Mouse (Mus musculus) heart, embryonic 11.5 days (tissue): Measurements from ENCODE around the gene Uhrf1. TPM values are rescaled to one million over a fixed set of nuclear protein-coding genes. Genes with fewer than 3 reads are reported as not detected.

ENCODE experiments used
- ATAC-seq: fragments of 200-750 bp; cut with Nextera tagmentation; replicated peaks from 2 replicates; pipeline ENCODE4 v1.8.0; 2017; ENCODE audit warnings: moderate library complexity; ENCODE audit not compliant: insufficient number of reproducible peaks, low FRiP score, low TSS enrichment
- H3K27ac ChIP-seq: fragments of 300-500 bp; sonication (generic); 2 replicates; pipeline ENCODE4 v1.5.1; 2014; ENCODE audit warnings: mild to moderate bottlenecking, low read depth, low read length
- H3K27me3 ChIP-seq: fragments of 300-500 bp; sonication (generic); 2 replicates; pipeline ENCODE4 v1.6.1; 2014; ENCODE audit warnings: mild to moderate bottlenecking, low read length, mixed read lengths; ENCODE audit not compliant: control insufficient read depth, insufficient read depth
- H3K36me3 ChIP-seq: fragments of 300-500 bp; sonication (generic); 2 replicates; pipeline ENCODE4 v1.6.1; 2014; ENCODE audit warnings: mild to moderate bottlenecking, low read length, moderate library complexity, mixed read lengths; ENCODE audit not compliant: control insufficient read depth, insufficient read depth
- H3K4me1 ChIP-seq: fragments of 300-500 bp; sonication (generic); 2 replicates; pipeline ENCODE4 v1.6.1; 2014; ENCODE audit warnings: low read length; ENCODE audit not compliant: control insufficient read depth, insufficient read depth
- H3K4me2 ChIP-seq: fragments of 300-500 bp; sonication (generic); 2 replicates; pipeline ENCODE4 v1.6.1; 2014; ENCODE audit warnings: mild to moderate bottlenecking, moderate library complexity
- H3K4me3 ChIP-seq: fragments of 300-500 bp; sonication (generic); 2 replicates; pipeline ENCODE4 v1.5.1; 2014; ENCODE audit warnings: low read depth, low read length
- H3K9ac ChIP-seq: fragments of 300-500 bp; sonication (generic); 2 replicates; pipeline ENCODE4 v1.6.1; 2014; ENCODE audit warnings: mild to moderate bottlenecking, low read depth, low read length, moderate library complexity
- H3K9me3 ChIP-seq: fragments of 300-500 bp; sonication (generic); replicated peaks from 2 replicates; pipeline ENCODE4 v1.6.1; 2016; ENCODE audit warnings: low read length; ENCODE audit not compliant: control insufficient read depth
- WGBS: fragments of 180-500 bp; shearing (Covaris S2); extraction: QIAGEN DNeasy Blood & Tissue Kit; methylation state at CpG from one replicate; pipeline ENCODE4 v1.1.7; 2014; ENCODE audit not compliant: insufficient replicate concordance; 5-methylcytosine and 5-hydroxymethylcytosine counted together
- polyA plus RNA-seq: library from polyadenylated mRNA; unstranded; fragments of >200 nt; fragmentation: Nextera tagmentation; extraction: Ambion mirVana; gene quantifications from 2 replicates; pipeline ENCODE4 v1.2.1, GENCODE M21; 2014

The Uhrf1 gene
- polyA plus RNA-seq, 1 experiment from 2014 or later: 53.0 TPM

DNA sequence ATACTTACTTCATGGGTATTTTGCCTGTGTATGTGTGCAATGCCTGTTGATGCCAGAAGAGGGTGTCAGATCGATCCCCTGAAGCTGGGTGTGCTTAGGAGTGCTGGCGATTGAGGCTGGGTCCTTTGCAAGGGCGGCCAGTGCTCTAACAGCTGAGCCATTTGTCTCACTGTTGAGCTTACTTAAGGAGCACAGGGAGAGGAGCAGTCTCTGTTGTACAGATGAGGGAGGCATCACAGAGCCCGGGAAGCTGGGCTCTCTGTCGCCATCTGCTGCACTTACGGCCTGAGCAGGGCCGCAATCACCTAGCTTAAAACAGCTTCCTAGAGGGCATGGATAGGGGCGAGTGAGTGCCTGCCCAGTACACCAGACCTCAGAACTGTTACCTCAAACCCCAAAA is 29.9 kb downstream of the Uhrf1 start:
- Histone ChIP-seq H3K9ac (no peak overlapping the region), H3K4me2 (no peak overlapping the region), H3K27ac (no peak overlapping the region), H3K9me3 (no peaks in the 10 kb centered on the region), H3K36me3 (no peaks in the 10 kb centered on the region), H3K27me3 (no peaks in the 10 kb centered on the region), H3K4me1 (peaks cover 32% of the 10 kb centered on the region), H3K4me3 (no peak overlapping the region)
- WGBS: 39% methylated on average over 8 of the region's 8 CpGs
- no peak for ATAC-seq

DNA sequence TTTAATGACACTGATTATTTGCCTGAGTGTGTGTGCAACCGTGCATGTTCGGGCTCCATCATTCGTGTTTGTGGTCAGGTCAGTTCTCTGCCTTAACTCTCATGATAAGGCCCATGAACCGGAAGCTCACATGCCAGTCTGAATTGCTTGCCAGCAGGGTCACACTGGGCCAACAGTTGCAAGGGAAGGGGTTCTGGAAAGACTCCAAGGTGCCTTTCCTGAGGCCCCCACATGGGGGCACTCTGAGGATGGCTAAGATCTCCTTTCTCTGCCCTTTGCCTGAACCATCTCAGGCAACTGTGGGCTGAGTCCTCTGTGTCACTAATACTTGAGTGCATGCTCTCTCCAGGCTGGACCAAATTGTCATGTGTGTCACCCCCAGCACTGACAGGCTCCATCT is 34.1 kb downstream of the Uhrf1 start:
- H3K4me1 ChIP-seq: peaks cover 34% of the 10 kb centered on the region
- H3K9me3 ChIP-seq: no peaks in the 10 kb centered on the region
- no peak for ATAC-seq
- H3K4me3 ChIP-seq: no peak overlapping the region
- 43% methylated on average over 4 of the region's 4 CpGs for WGBS
- no peaks in the 10 kb centered on the region for H3K27me3 ChIP-seq
- no peak overlapping the region for H3K9ac ChIP-seq
- no peak overlapping the region for H3K27ac ChIP-seq
- H3K36me3 ChIP-seq: no peaks in the 10 kb centered on the region
- no peak overlapping the region for H3K4me2 ChIP-seq

DNA sequence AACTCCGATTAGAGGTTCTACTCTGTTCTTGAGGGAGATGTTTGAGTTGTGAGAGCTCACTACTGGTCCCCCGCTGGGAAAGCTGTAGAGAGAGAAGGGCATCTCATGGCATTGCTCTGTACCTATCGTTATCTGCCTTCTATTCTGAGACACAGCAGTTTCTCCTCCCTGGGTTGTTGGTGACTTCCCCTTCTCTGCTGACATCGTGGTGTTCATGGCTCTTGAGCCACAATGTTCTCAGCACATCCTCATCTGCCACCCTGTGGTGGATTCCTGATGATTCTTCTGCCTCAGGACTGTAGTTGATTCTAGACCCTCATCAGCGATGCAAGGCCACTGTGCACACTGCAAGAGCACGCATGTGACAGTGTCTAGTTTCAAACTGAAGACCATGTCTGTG is 34.7 kb downstream of the Uhrf1 start:
- no peak overlapping the region for H3K4me2 ChIP-seq
- H3K27ac ChIP-seq: no peak overlapping the region
- peaks cover 34% of the 10 kb centered on the region for H3K4me1 ChIP-seq
- H3K9ac ChIP-seq: no peak overlapping the region
- ATAC-seq: no peak
- H3K27me3 ChIP-seq: no peaks in the 10 kb centered on the region
- 71% methylated on average over 6 of the region's 6 CpGs for WGBS
- no peak overlapping the region for H3K4me3 ChIP-seq
- H3K36me3 ChIP-seq: no peaks in the 10 kb centered on the region
- H3K9me3 ChIP-seq: no peaks in the 10 kb centered on the region

DNA sequence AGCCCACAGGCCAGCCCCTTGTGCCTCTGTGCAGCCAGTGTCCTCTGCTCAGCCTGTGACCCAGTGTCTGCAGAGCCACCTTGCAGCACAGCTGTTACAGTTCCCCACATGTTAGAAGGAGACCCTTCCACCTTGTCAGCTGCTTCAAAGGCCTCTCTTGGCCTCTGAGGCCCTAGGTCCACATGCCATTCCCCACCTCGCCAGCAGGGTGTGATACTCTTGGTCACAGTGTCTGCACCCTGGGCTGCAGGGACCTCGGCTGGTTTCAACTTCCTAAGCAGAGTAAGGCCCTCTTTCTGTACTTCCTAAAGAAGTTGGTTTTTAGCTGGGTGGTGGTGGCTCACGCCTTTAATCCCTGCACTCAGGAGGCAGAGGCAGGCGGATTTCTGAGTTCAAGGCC is 35.8 kb downstream of the Uhrf1 start:
- Histone ChIP-seq H3K4me3 (no peak overlapping the region), H3K4me1 (peaks cover 39% of the 10 kb centered on the region), H3K9me3 (no peaks in the 10 kb centered on the region), H3K27ac (no peak overlapping the region), H3K36me3 (no peaks in the 10 kb centered on the region), H3K27me3 (no peaks in the 10 kb centered on the region), H3K9ac (no peak overlapping the region), H3K4me2 (no peak overlapping the region)
- 58% methylated on average over 4 of the region's 4 CpGs for WGBS
- no peak for ATAC-seq

GRCm38 (mm10) chr17:56340717-56341116 is 37.6 kb downstream of the Uhrf1 start:
- no peak overlapping the region for H3K27ac ChIP-seq
- H3K4me2 ChIP-seq: no peak overlapping the region
- H3K4me1 ChIP-seq: peaks cover 32% of the 10 kb centered on the region
- H3K4me3 ChIP-seq: no peak overlapping the region
- 0 out of 2 replicates have a peak, but pooled peaks cover 2% of the 10 kb centered on the region for H3K36me3 ChIP-seq
- no peak overlapping the region for H3K9ac ChIP-seq
- ATAC-seq: no peak
- H3K9me3 ChIP-seq: no peaks in the 10 kb centered on the region
- H3K27me3 ChIP-seq: no peaks in the 10 kb centered on the region

DNA sequence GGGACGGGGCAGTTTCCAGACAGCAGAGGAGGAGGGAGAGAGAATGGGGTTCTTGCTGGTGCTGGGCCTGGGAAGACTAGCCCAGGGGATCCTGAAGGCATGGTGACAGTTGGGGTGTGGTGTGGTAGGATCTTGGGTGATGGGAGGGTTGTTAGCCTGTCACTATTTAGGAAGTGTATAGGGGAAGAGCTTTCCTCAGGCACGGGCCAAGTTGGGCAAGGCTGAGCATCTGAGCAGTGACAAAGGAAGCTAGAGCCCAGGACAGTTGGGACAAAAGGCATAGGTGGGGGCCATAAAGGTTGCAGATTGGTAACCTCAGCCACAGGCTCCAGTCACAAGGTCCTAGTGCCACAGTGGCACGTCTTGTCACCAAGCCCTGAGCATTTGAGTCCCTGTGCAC is 40.3 kb downstream of the Uhrf1 start:
- WGBS: 74% methylated on average over 3 of the region's 3 CpGs
- no peak overlapping the region for H3K4me2 ChIP-seq
- H3K27ac ChIP-seq: no peak overlapping the region
- no peak overlapping the region for H3K9ac ChIP-seq
- ATAC-seq: no peak
- H3K36me3 ChIP-seq: 0 out of 2 replicates have a peak, but pooled peaks cover 2% of the 10 kb centered on the region
- H3K4me1 ChIP-seq: peaks cover 37% of the 10 kb centered on the region
- no peak overlapping the region for H3K4me3 ChIP-seq
- no peaks in the 10 kb centered on the region for H3K27me3 ChIP-seq
- no peaks in the 10 kb centered on the region for H3K9me3 ChIP-seq

DNA sequence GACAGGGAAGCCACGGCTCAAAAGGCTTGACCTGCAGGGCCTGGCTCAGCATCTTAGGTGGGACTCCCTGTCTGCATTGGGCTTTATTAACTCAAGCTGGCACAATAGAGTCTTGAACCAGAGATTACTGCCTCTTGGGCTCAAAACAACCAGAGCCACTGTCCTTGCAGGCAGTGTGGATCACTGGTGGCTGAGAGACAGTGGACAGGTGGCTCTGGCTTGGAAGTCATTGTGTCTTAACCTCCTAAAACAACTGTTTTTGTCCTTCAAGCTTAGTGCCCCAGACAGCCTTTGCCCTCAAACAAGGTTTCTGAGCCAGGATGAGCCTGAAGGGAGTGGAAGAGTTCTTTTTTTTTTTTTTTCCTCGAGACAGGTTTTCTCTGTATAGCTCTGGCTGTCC is 42.2 kb downstream of the Uhrf1 start:
- Histone ChIP-seq H3K9me3 (no peaks in the 10 kb centered on the region), H3K4me2 (no peak overlapping the region), H3K9ac (no peak overlapping the region), H3K27me3 (no peaks in the 10 kb centered on the region), H3K36me3 (0 out of 2 replicates have a peak, but pooled peaks cover 2% of the 10 kb centered on the region), H3K27ac (no peak overlapping the region), H3K4me3 (no peak overlapping the region), H3K4me1 (peaks cover 39% of the 10 kb centered on the region)
- ATAC-seq: no peak
- 73% methylated on average over 2 of the region's 2 CpGs for WGBS

- 65% methylated on average over 4 of the region's 4 CpGs for WGBS
- no peak overlapping the region for H3K4me2 ChIP-seq
These were observed 45.0 kb downstream of the Uhrf1 start for GRCm38 (mm10) chr17:56348128-56348527.

GRCm38 (mm10) chr17:56348586-56348985 is 45.5 kb downstream of the Uhrf1 start:
- Histone ChIP-seq H3K4me2 (no peak overlapping the region), H3K4me1 (peaks cover 24% of the 10 kb centered on the region), H3K27ac (no peak overlapping the region), H3K9me3 (no peaks in the 10 kb centered on the region), H3K36me3 (peaks cover 5% of the 10 kb centered on the region; the same call in 1 of the 2 replicates), H3K27me3 (no peaks in the 10 kb centered on the region), H3K4me3 (no peak overlapping the region), H3K9ac (no peak overlapping the region; the same call in 1 of the 2 replicates)
- no peak for ATAC-seq

More at GRCm38 (mm10) chr17:56348128-56348527, 45.0 kb downstream of the Uhrf1 start:
- Histone ChIP-seq H3K27ac (no peak overlapping the region), H3K27me3 (no peaks in the 10 kb centered on the region), H3K4me3 (no peak overlapping the region), H3K36me3 (peaks cover 5% of the 10 kb centered on the region; the same call in 1 of the 2 replicates), H3K4me1 (peaks cover 27% of the 10 kb centered on the region), H3K9ac (no peak overlapping the region; the same call in 1 of the 2 replicates), H3K9me3 (no peaks in the 10 kb centered on the region)
- no peak for ATAC-seq
